Mouse (Mus musculus) embryonic facial prominence, embryonic 15.5 days (tissue): ENCODE results near the gene Xpr1. TPM values are rescaled to one million over a fixed set of nuclear protein-coding genes. Genes with fewer than 3 reads are reported as not detected.

Source experiments
- ATAC-seq: fragments of 200-750 bp; cut with Nextera tagmentation; 2 replicates; pipeline ENCODE4 v1.8.0; 2017; ENCODE audit warnings: low read depth, moderate TSS enrichment; ENCODE audit not compliant: insufficient number of reproducible peaks, low FRiP score, low TSS enrichment
- H3K27ac ChIP-seq: fragments of 300-500 bp; sonication (generic); replicated peaks from 2 replicates; pipeline ENCODE4 v1.5.1; 2015; ENCODE audit warnings: mild to moderate bottlenecking, inconsistent platforms
- H3K27me3 ChIP-seq: fragments of 300-500 bp; sonication (generic); 2 replicates; pipeline ENCODE4 v1.6.1; 2015; ENCODE audit warnings: inconsistent platforms
- H3K36me3 ChIP-seq: fragments of 300-500 bp; sonication (generic); 2 replicates; pipeline ENCODE4 v1.6.1; 2015; ENCODE audit warnings: mild to moderate bottlenecking, inconsistent platforms
- H3K4me1 ChIP-seq: fragments of 300-500 bp; sonication (generic); 2 replicates; pipeline ENCODE4 v1.6.1; 2015; ENCODE audit warnings: inconsistent platforms
- H3K4me2 ChIP-seq: fragments of 300-500 bp; sonication (generic); replicated peaks from 2 replicates; pipeline ENCODE4 v1.6.1; 2015; ENCODE audit warnings: mild to moderate bottlenecking, inconsistent platforms
- H3K4me3 ChIP-seq: fragments of 300-500 bp; sonication (generic); replicated peaks from 2 replicates; pipeline ENCODE4 v1.5.1; 2015; ENCODE audit warnings: mild to moderate bottlenecking, inconsistent platforms
- H3K9ac ChIP-seq: fragments of 300-500 bp; sonication (generic); 2 replicates; pipeline ENCODE4 v1.6.1; 2015; ENCODE audit warnings: inconsistent platforms
- H3K9me3 ChIP-seq: fragments of 300-500 bp; sonication (generic); replicated peaks from 2 replicates; pipeline ENCODE4 v1.6.1; 2016; ENCODE audit warnings: inconsistent platforms
- WGBS: fragments of 180-500 bp; shearing (Covaris S2); methylation state at CpG from one replicate; pipeline ENCODE4 v1.1.7; 2015; 5-methylcytosine and 5-hydroxymethylcytosine counted together
- polyA plus RNA-seq: library from polyadenylated mRNA; unstranded; fragments of >200 nt; fragmentation: Nextera tagmentation; extraction: Ambion mirVana; gene quantifications from 2 replicates; pipeline ENCODE4 v1.2.1, GENCODE M21; 2015

Xpr1 gene
- polyA plus RNA-seq, 1 experiment from 2014 or later, result 7.3 TPM

- no peaks in the 10 kb centered on the region for H3K36me3 ChIP-seq
- no peaks in the 10 kb centered on the region for H3K27me3 ChIP-seq
- H3K9me3 ChIP-seq, result no peaks in the 10 kb centered on the region
- peaks cover 28% of the 10 kb centered on the region; the same call in 1 of the 2 replicates for H3K4me1 ChIP-seq
- no peak overlapping the region for H3K4me2 ChIP-seq
- 51% methylated on average over 5 of the region's 5 CpGs for WGBS
- no peak overlapping the region for H3K9ac ChIP-seq
- ATAC-seq, result no peak
- no peak overlapping the region for H3K4me3 ChIP-seq
- no peak overlapping the region for H3K27ac ChIP-seq
These were observed 169.2 kb downstream of the Xpr1 start for GRCm38 (mm10) chr1:155248041-155248440.

GRCm38 (mm10) chr1:155247441-155247840, 169.8 kb downstream of the Xpr1 start:
- Histone ChIP-seq H3K4me1 (peaks cover 26% of the 10 kb centered on the region; the same call in 1 of the 2 replicates), H3K4me2 (no peak overlapping the region), H3K9me3 (no peaks in the 10 kb centered on the region), H3K36me3 (no peaks in the 10 kb centered on the region), H3K9ac (no peak overlapping the region), H3K27me3 (no peaks in the 10 kb centered on the region), H3K27ac (no peak overlapping the region), H3K4me3 (no peak overlapping the region)
- no peak for ATAC-seq
- 26% methylated on average over 5 of the region's 5 CpGs for WGBS

DNA sequence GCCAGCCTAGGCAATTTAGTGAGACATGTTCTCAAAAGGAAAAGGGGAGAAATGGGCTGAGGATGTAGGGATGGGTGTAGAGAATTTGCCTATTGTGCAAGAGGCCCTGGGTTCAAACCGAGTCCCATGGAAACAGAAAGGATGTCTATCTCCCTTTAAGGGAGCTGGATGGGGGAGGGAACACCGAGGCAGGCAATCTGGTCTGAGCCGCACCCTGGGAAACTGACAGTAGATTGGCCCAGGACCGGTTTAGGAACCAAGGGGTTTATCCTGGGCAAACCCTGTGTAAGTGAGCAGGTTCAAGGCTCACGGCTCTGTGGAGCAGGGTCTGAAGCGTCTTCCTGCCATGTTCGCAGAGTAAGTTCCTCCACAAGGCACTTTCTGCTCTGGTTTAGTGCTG, 171.7 kb downstream of the Xpr1 start:
- WGBS, result 69% methylated on average over 7 of the region's 7 CpGs
- no peak overlapping the region for H3K27ac ChIP-seq
- H3K4me3 ChIP-seq, result no peak overlapping the region
- no peaks in the 10 kb centered on the region for H3K27me3 ChIP-seq
- no peak overlapping the region for H3K9ac ChIP-seq
- no peaks in the 10 kb centered on the region for H3K9me3 ChIP-seq
- peaks cover 32% of the 10 kb centered on the region for H3K4me1 ChIP-seq
- peaks cover 4% of the 10 kb centered on the region; the same call in 1 of the 2 replicates for H3K36me3 ChIP-seq
- no peak for ATAC-seq
- peak overlapping the region; percentile 61 for H3K4me2 ChIP-seq

- Histone ChIP-seq H3K27me3 (no peaks in the 10 kb centered on the region), H3K4me2 (peak overlapping the region; percentile 61), H3K4me1 (peaks cover 32% of the 10 kb centered on the region), H3K27ac (peak overlapping the region; percentile 86), H3K36me3 (peaks cover 4% of the 10 kb centered on the region; the same call in 1 of the 2 replicates), H3K4me3 (peak overlapping the region; percentile 65), H3K9me3 (no peaks in the 10 kb centered on the region), H3K9ac (peak overlapping the region; percentile 68)
- peak; percentile 30; the same call in 1 of the 2 replicates for ATAC-seq
- WGBS, result 7% methylated on average over 29 of the region's 29 CpGs
These were observed 172.4 kb downstream of the Xpr1 start for GRCm38 (mm10) chr1:155244771-155245211.

- H3K9ac ChIP-seq, result peak within 1 kb of the TSS; percentile 68
- H3K4me3 ChIP-seq, result peak within 1 kb of the TSS; percentile 65
- peak within 1 kb of the TSS; percentile 61 for H3K4me2 ChIP-seq
- WGBS, result 2% methylated on average over 85 of the region's 85 CpGs
- peaks cover 38% of the 10 kb centered on the region for H3K4me1 ChIP-seq
- peaks cover 4% of the 10 kb centered on the region; the same call in 1 of the 2 replicates for H3K36me3 ChIP-seq
- no peaks in the 10 kb centered on the region for H3K27me3 ChIP-seq
- ATAC-seq, result peak; percentile 83
- peak within 1 kb of the TSS; percentile 86 for H3K27ac ChIP-seq
- H3K9me3 ChIP-seq, result no peaks in the 10 kb centered on the region
These were observed 173.1 kb downstream of the Xpr1 start, which contains the start of gene BC034090 for GRCm38 (mm10) chr1:155243797-155244770. BC034090 (minus strand) TSS chr1:155244444.

GRCm38 (mm10) chr1:155242488-155242745, 174.8 kb downstream of the Xpr1 start:
- H3K36me3 ChIP-seq, result peaks cover 4% of the 10 kb centered on the region; the same call in 1 of the 2 replicates
- no peak overlapping the region for H3K27ac ChIP-seq
- WGBS, result 73% methylated on average over 1 of the region's 1 CpGs
- ATAC-seq, result no peak
- no peaks in the 10 kb centered on the region for H3K9me3 ChIP-seq
- H3K27me3 ChIP-seq, result no peaks in the 10 kb centered on the region
- H3K4me3 ChIP-seq, result no peak overlapping the region
- H3K9ac ChIP-seq, result no peak overlapping the region
- no peak overlapping the region for H3K4me2 ChIP-seq
- peaks cover 42% of the 10 kb centered on the region for H3K4me1 ChIP-seq

DNA sequence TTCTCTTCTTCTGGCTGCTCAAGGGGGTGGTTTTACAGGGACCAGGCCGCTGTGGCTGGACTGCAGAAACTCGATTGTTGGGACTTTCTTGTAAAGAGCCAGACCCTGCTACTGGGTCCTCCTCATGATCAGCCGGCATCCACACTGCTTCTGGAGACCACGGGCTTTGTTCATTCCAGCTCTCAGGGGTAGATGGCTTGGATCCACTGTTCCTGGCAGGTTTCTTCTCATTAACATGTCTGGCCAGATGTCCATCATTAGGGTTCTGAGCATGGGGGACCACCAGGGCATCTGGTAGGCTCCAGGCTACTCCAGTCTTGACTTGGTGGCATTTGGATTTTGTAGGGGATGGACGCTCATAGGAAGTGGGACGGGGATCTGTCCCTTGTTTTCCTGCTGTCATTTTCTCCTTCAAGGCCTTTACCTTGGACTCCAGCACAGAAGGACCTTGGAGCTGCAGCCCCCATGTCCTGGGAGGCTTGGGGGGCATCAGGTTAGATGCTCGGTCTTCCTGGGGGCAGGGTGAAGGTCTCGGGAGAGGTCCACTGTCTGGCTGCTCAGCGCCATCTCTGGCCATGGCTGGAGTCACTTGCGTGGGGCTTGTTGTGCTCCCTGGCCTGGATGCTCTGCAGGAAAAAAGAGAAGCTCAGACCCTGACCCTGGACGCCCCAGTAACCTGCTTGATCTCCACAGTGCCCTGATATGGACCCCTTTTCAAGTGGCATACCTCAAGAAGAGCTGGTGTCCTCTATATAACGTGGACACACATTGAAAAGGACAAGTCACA, 175.3 kb downstream of the Xpr1 start:
- Histone ChIP-seq H3K4me2 (no peak overlapping the region), H3K27ac (no peak overlapping the region), H3K36me3 (peaks cover 4% of the 10 kb centered on the region; the same call in 1 of the 2 replicates), H3K9ac (no peak overlapping the region), H3K9me3 (no peaks in the 10 kb centered on the region), H3K4me1 (peaks cover 44% of the 10 kb centered on the region), H3K4me3 (no peak overlapping the region), H3K27me3 (no peaks in the 10 kb centered on the region)
- 75% methylated on average over 12 of the region's 12 CpGs for WGBS
- ATAC-seq, result no peak

DNA sequence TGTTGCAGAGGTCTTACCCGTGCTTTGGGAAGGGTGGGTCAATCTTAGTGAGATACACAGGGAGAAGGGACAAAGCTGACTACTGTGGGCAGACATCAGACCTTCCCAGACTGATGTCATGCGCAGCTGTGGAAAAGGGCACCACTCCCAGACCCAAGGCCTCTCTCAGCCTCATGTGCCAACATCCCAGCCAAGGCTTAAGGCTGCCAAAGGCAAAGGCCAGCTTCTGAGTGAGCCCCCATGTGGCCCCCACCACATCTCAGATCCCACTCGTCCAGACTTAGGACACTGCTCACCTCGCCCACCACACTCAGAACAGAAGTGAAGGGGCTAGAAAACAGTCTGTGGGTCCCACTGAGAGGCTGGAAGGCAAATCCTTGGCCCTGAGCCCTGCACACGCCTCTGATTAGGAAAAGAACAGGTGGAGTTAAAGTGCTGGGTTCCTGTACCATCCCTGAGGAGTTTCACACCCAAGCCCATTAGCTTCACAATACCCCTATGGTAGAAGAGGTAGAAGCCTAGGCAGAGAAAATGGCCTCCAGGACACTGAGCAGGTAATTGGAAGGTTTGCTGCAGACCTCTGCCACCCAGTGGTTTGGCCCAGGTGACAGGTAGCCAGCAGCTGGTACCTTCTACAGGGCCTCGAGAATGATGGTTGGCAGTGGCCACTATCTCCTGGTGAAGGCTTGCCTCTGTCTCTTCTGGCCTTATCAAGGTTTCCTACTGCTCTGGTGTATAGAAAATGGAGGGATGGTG, 177.1 kb downstream of the Xpr1 start:
- ATAC-seq, result no peak
- peaks cover 58% of the 10 kb centered on the region for H3K4me1 ChIP-seq
- H3K4me2 ChIP-seq, result no peak overlapping the region
- no peaks in the 10 kb centered on the region for H3K27me3 ChIP-seq
- 68% methylated on average over 6 of the region's 6 CpGs for WGBS
- peaks cover 7% of the 10 kb centered on the region; the same call in 1 of the 2 replicates for H3K36me3 ChIP-seq
- no peak overlapping the region for H3K4me3 ChIP-seq
- H3K27ac ChIP-seq, result no peak overlapping the region
- no peaks in the 10 kb centered on the region for H3K9me3 ChIP-seq
- no peak overlapping the region for H3K9ac ChIP-seq

DNA sequence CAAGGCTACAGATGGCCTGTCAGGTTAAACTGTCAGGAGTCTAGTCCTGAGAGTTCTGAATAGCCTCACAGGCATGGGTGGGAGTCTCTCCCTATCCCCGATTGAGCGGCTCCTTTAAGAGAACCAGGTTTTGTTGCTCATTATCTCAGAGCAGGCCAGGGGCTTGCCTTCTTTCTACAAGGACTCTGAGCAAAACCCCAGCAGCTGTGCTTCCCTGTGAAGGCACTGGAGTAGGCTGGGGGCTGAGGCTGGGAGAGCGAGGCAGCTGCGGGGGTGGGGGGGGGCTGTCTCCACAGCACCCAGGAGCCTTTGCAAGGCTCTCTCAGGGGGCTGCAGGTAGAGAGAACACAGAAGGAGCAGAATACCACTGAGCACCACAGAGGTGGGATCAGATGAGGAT, 178.0 kb downstream of the Xpr1 start:
- no peak overlapping the region for H3K4me3 ChIP-seq
- H3K36me3 ChIP-seq, result peaks cover 7% of the 10 kb centered on the region; the same call in 1 of the 2 replicates
- peaks cover 59% of the 10 kb centered on the region for H3K4me1 ChIP-seq
- no peak overlapping the region for H3K9ac ChIP-seq
- ATAC-seq, result no peak
- no peak overlapping the region for H3K27ac ChIP-seq
- H3K4me2 ChIP-seq, result no peak overlapping the region
- H3K9me3 ChIP-seq, result no peaks in the 10 kb centered on the region
- WGBS, result 59% methylated on average over 4 of the region's 4 CpGs
- H3K27me3 ChIP-seq, result no peaks in the 10 kb centered on the region

- H3K9ac ChIP-seq, result no peak overlapping the region
- H3K36me3 ChIP-seq, result peaks cover 7% of the 10 kb centered on the region; the same call in 1 of the 2 replicates
- no peak for ATAC-seq
- no peaks in the 10 kb centered on the region for H3K9me3 ChIP-seq
- no peak overlapping the region for H3K4me3 ChIP-seq
- H3K27me3 ChIP-seq, result no peaks in the 10 kb centered on the region
- no peak overlapping the region for H3K27ac ChIP-seq
- H3K4me1 ChIP-seq, result peaks cover 63% of the 10 kb centered on the region
- WGBS, result 76% methylated on average over 5 of the region's 5 CpGs
- no peak overlapping the region for H3K4me2 ChIP-seq
These were observed 179.1 kb downstream of the Xpr1 start for GRCm38 (mm10) chr1:155238126-155238525.
